Mouse (Mus musculus) kidney, adult 2 months (tissue): ENCODE measurements around the gene Gnb1.

Experiments used
- CTCF ChIP-seq: fragments of 200-500 bp; conservative IDR thresholded peaks from 2 replicates; pipeline ENCODE4 v1.5.1; 2011; ENCODE audit warnings: low read depth, mild to moderate bottlenecking, control low read depth, low read length, moderate library complexity, mixed read lengths; ENCODE audit not compliant: insufficient read depth, insufficient read length
- POLR2A ChIP-seq: fragments of 200-500 bp; IDR thresholded peaks from one replicate; pipeline ENCODE4 v1.6.1; 2011; ENCODE audit warnings: low read depth, low read length, control low read depth

DNA sequence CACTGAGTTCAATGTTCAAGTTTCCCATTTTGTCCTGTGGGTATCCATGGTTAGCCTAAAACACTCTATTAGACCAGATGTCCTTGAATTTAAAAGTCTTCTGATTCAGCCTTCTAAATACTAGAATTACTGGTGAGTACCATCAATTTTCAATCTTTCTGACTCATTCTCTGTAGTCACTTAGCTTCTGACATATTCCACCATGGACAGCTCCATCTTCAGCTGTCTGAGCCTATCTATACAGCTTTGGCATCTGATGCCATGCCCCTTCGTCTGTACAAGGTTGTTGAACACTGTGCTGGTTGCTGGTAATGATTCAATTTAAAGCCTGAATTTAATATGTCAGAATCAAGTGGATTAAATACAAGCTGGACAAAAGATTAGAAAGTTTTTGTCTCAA lies 64.3 kb downstream of the Gnb1 start:
- TF ChIP-seq CTCF: no peak
- TF ChIP-seq POLR2A: no peak
